Mouse (Mus musculus): Measurements from ENCODE around the gene Tnnc1.

- TF ChIP-seq CTCF (IDR thresholded peaks at IDR 0.05; ENCODE audit: extremely low read depth, insufficient read length, insufficient replicate concordance, low read depth, low read length) (no peak), POLR2A (IDR thresholded peaks at IDR 0.05; ENCODE audit: low read depth, low read length) (no peak)
These were observed 8.5 kb upstream of the Tnnc1 start for GRCm38 (mm10) chr14:31199599-31199998.
